Mouse (Mus musculus) ES-E14 (cell line): ENCODE measurements around the gene Myo3b.

Experiments
- CHD2 ChIP-seq: IDR thresholded peaks from 2 replicates; pipeline ENCODE4 v1.6.1; 2014; ENCODE audit warnings: mild to moderate bottlenecking, low read depth, low read length, inconsistent platforms
- MAFK ChIP-seq: IDR thresholded peaks from 2 replicates; pipeline ENCODE4 v1.6.1; 2014; ENCODE audit warnings: mild to moderate bottlenecking, low read depth, low read length, inconsistent platforms; ENCODE audit not compliant: insufficient read depth

GRCm38 (mm10) chr2:70060359-70061345 lies 21.7 kb downstream of the Myo3b start:
- no peak for TF ChIP-seq MAFK
- no peak for TF ChIP-seq CHD2
